Mouse (Mus musculus): ENCODE measurements at regions not wholly inside any gene's neighbourhood (a gene's known extent, or its start where the extent isn't known, plus 50 kb on each side); places are given as distances from the start of the nearest gene placed in this dataset.

DNA sequence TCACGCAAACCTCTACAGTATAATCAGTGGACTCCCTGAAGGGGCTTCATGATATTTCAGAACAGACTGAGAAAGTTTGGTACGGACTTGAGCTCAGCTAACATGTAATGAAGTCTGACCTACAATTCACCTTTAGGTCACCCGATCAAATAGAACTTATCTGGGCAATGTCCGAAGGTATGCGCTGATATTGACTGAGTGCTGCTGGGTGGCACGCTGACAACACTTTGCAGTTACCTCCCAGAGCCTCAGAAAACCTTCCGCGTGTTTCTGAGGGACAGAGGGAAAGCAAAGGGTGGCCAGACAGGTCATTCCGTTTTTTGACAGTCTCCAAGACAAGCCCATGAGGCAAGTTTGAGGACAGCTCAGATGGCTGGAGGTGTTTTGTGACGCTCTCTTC is 115.3 kb upstream of the Nr2f2 start:
- 47% methylated on average over 10 of the region's 10 CpGs for WGBS
- H3K4me3 ChIP-seq (ENCODE audit: low read depth, low read length) = no peak overlapping the region
- TF ChIP-seq POLR2A (IDR thresholded peaks at IDR 0.05; ENCODE audit: low read depth, low read length) (no peak), CTCF (IDR thresholded peaks at IDR 0.05; ENCODE audit: extremely low read depth, insufficient read length, insufficient replicate concordance, low read depth, low read length) (no peak)
- H3K27ac ChIP-seq (ENCODE audit: insufficient read depth, low read depth, low read length) = no peak overlapping the region
- H3K36me3 ChIP-seq (ENCODE audit: control insufficient read depth, insufficient read depth, low read length) = no peaks in the 10 kb centered on the region
- no peaks in the 10 kb centered on the region; the same call in 1 of the 2 replicates for H3K4me1 ChIP-seq (ENCODE audit: control insufficient read depth, insufficient read depth, insufficient read length, low read length)
- H3K27me3 ChIP-seq (ENCODE audit: control insufficient read depth, insufficient read depth, low read length) = no peaks in the 10 kb centered on the region

DNA sequence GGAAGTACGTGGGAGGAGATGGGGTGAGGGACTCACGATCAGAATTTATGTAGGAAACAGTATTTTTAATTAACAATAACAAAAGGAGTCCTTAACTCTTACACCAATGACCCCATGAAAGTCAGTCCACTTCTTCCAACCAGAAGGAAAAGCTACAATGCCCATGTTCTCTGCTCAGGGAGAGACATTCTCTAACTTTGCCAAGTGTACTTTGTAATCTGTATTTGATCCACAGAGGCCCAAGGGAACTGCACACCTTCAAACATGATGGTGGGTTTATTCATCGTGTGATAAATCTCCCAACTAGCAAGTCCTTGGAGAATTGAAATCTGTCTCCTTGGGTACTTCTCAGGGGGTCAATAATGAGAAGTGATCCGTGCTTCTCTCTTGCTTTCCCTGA is 106.3 kb upstream of the Nr2f2 start:
- TF ChIP-seq POLR2A (IDR thresholded peaks at IDR 0.05; ENCODE audit: low read depth, low read length) (no peak), CTCF (IDR thresholded peaks at IDR 0.05; ENCODE audit: extremely low read depth, insufficient read length, insufficient replicate concordance, low read depth, low read length) (no peak)
- H3K36me3 ChIP-seq (ENCODE audit: control insufficient read depth, insufficient read depth, low read length) = no peaks in the 10 kb centered on the region
- no peaks in the 10 kb centered on the region for H3K4me1 ChIP-seq (ENCODE audit: control insufficient read depth, insufficient read depth, insufficient read length, low read length)
- no peak overlapping the region for H3K27ac ChIP-seq (ENCODE audit: insufficient read depth, low read depth, low read length)
- 69% methylated on average over 4 of the region's 4 CpGs for WGBS
- no peak overlapping the region for H3K4me3 ChIP-seq (ENCODE audit: low read depth, low read length)
- H3K27me3 ChIP-seq (ENCODE audit: control insufficient read depth, insufficient read depth, low read length) = no peaks in the 10 kb centered on the region

- Histone ChIP-seq H3K27ac (ENCODE audit: insufficient read depth, low read depth, low read length) (no peak overlapping the region), H3K36me3 (ENCODE audit: control insufficient read depth, insufficient read depth, low read length) (no peaks in the 10 kb centered on the region), H3K4me1 (ENCODE audit: control insufficient read depth, insufficient read depth, insufficient read length, low read length) (no peaks in the 10 kb centered on the region), H3K27me3 (ENCODE audit: control insufficient read depth, insufficient read depth, low read length) (no peaks in the 10 kb centered on the region), H3K4me3 (ENCODE audit: low read depth, low read length) (no peak overlapping the region)
- no peak for TF ChIP-seq CTCF (IDR thresholded peaks at IDR 0.05; ENCODE audit: extremely low read depth, insufficient read length, insufficient replicate concordance, low read depth, low read length)
- TF ChIP-seq POLR2A (IDR thresholded peaks at IDR 0.05; ENCODE audit: low read depth, low read length) = no peak
- 90% methylated on average over 2 of the region's 2 CpGs for WGBS
Observed at GRCm38 (mm10) chr7:70470557-70470956, 104.0 kb upstream of the Nr2f2 start.

GRCm38 (mm10) chr7:70462131-70462530 is 95.6 kb upstream of the Nr2f2 start:
- WGBS = 84% methylated on average over 4 of the region's 4 CpGs
- H3K27ac ChIP-seq (ENCODE audit: insufficient read depth, low read depth, low read length) = no peak overlapping the region
- no peak overlapping the region for H3K4me3 ChIP-seq (ENCODE audit: low read depth, low read length)
- H3K27me3 ChIP-seq (ENCODE audit: control insufficient read depth, insufficient read depth, low read length) = no peaks in the 10 kb centered on the region
- H3K36me3 ChIP-seq (ENCODE audit: control insufficient read depth, insufficient read depth, low read length) = no peaks in the 10 kb centered on the region
- H3K4me1 ChIP-seq (ENCODE audit: control insufficient read depth, insufficient read depth, insufficient read length, low read length) = no peaks in the 10 kb centered on the region
- TF ChIP-seq CTCF (IDR thresholded peaks at IDR 0.05; ENCODE audit: extremely low read depth, insufficient read length, insufficient replicate concordance, low read depth, low read length) = no peak
- no peak for TF ChIP-seq POLR2A (IDR thresholded peaks at IDR 0.05; ENCODE audit: low read depth, low read length)

DNA sequence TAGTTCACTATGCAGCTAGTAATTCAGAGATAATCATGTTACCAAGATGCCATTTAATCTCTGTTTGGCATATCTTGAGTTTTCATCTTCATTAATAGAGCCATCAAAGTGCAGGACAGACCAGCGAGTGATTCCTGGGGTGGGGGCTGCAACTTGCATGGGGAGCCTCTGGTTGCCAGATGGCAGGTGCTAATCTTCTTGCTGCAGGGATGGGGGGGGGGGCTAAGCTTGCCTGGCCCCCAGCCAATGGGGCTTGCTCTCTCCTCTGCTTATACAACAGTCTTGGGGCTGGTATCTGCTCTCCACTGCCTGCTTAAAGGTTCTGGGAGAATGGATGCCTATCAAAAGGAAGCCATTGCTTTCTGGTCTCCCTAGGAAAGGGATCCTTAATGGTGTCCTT is 88.0 kb upstream of the Nr2f2 start:
- Histone ChIP-seq H3K4me3 (ENCODE audit: low read depth, low read length) (no peak overlapping the region), H3K27me3 (ENCODE audit: control insufficient read depth, insufficient read depth, low read length) (no peaks in the 10 kb centered on the region), H3K36me3 (ENCODE audit: control insufficient read depth, insufficient read depth, low read length) (no peaks in the 10 kb centered on the region), H3K27ac (ENCODE audit: insufficient read depth, low read depth, low read length) (no peak overlapping the region), H3K4me1 (ENCODE audit: control insufficient read depth, insufficient read depth, insufficient read length, low read length) (no peaks in the 10 kb centered on the region)
- WGBS = 68% methylated on average over 1 of the region's 1 CpGs
- TF ChIP-seq POLR2A (IDR thresholded peaks at IDR 0.05; ENCODE audit: low read depth, low read length) = no peak
- no peak for TF ChIP-seq CTCF (IDR thresholded peaks at IDR 0.05; ENCODE audit: extremely low read depth, insufficient read length, insufficient replicate concordance, low read depth, low read length)

GRCm38 (mm10) chr7:70452816-70453215 is 86.3 kb upstream of the Nr2f2 start:
- TF ChIP-seq CTCF (IDR thresholded peaks at IDR 0.05; ENCODE audit: extremely low read depth, insufficient read length, insufficient replicate concordance, low read depth, low read length) = no peak
- TF ChIP-seq POLR2A (IDR thresholded peaks at IDR 0.05; ENCODE audit: low read depth, low read length) = no peak
- Histone ChIP-seq H3K27ac (ENCODE audit: insufficient read depth, low read depth, low read length) (no peak overlapping the region), H3K27me3 (ENCODE audit: control insufficient read depth, insufficient read depth, low read length) (no peaks in the 10 kb centered on the region), H3K4me3 (ENCODE audit: low read depth, low read length) (no peak overlapping the region), H3K36me3 (ENCODE audit: control insufficient read depth, insufficient read depth, low read length) (no peaks in the 10 kb centered on the region), H3K4me1 (ENCODE audit: control insufficient read depth, insufficient read depth, insufficient read length, low read length) (no peaks in the 10 kb centered on the region)
- WGBS = 69% methylated on average over 4 of the region's 4 CpGs

GRCm38 (mm10) chr7:70438908-70439307 is 72.4 kb upstream of the Nr2f2 start:
- no peaks in the 10 kb centered on the region for H3K4me1 ChIP-seq (ENCODE audit: control insufficient read depth, insufficient read depth, insufficient read length, low read length)
- H3K36me3 ChIP-seq (ENCODE audit: control insufficient read depth, insufficient read depth, low read length) = no peaks in the 10 kb centered on the region
- 92% methylated on average over 6 of the region's 6 CpGs for WGBS
- H3K27me3 ChIP-seq (ENCODE audit: control insufficient read depth, insufficient read depth, low read length) = no peaks in the 10 kb centered on the region
- TF ChIP-seq POLR2A (IDR thresholded peaks at IDR 0.05; ENCODE audit: low read depth, low read length) (no peak), CTCF (IDR thresholded peaks at IDR 0.05; ENCODE audit: extremely low read depth, insufficient read length, insufficient replicate concordance, low read depth, low read length) (no peak)
- no peak overlapping the region for H3K4me3 ChIP-seq (ENCODE audit: low read depth, low read length)
- no peak overlapping the region for H3K27ac ChIP-seq (ENCODE audit: insufficient read depth, low read depth, low read length)

DNA sequence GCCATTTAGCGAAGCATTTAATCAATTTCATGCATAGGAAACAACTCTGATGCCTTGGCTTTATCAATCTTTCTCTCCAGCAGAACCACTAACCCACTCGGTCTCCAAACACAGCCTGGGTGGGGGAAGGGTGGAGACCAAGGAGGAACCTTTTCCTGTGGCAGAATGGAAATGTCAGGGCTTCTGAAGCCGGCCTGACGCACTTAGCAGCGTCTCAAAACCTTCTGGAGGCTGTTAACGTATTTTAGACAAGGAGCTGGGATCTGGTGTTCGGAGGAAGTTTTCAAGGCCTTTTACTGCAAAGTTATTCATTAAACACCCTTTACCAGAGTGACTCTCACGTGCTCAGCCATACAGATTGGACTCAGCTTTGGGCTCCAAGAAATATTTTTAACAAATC is 67.3 kb upstream of the Nr2f2 start:
- no peak for TF ChIP-seq CTCF (IDR thresholded peaks at IDR 0.05; ENCODE audit: extremely low read depth, insufficient read length, insufficient replicate concordance, low read depth, low read length)
- TF ChIP-seq POLR2A (IDR thresholded peaks at IDR 0.05; ENCODE audit: low read depth, low read length) = no peak
- 35% methylated on average over 8 of the region's 8 CpGs for WGBS
- no peaks in the 10 kb centered on the region for H3K36me3 ChIP-seq (ENCODE audit: control insufficient read depth, insufficient read depth, low read length)
- H3K27ac ChIP-seq (ENCODE audit: insufficient read depth, low read depth, low read length) = no peak overlapping the region
- H3K4me1 ChIP-seq (ENCODE audit: control insufficient read depth, insufficient read depth, insufficient read length, low read length) = no peaks in the 10 kb centered on the region
- no peak overlapping the region for H3K4me3 ChIP-seq (ENCODE audit: low read depth, low read length)
- H3K27me3 ChIP-seq (ENCODE audit: control insufficient read depth, insufficient read depth, low read length) = no peaks in the 10 kb centered on the region
